ENCODE assay signal across 8 mouse cellular contexts in genomic region chr16:78427470-78428041, GRCm38 (mm10). TPM values are rescaled to one million over a fixed set of nuclear protein-coding genes. Genes with fewer than 3 reads are reported as not detected.
DNase-seq lines count a peak whose midpoint lies in the region; ATAC-seq lines count a peak whose summit lies in the region.

No protein-coding gene starts in this region.

- peak overlapping the region; percentile 57 for H3K4me2 ChIP-seq in kidney, embryonic 15.5 days
- H3K4me2 ChIP-seq in embryonic facial prominence, embryonic 13.5 days = peak overlapping the region; percentile 40
- peak overlapping the region; percentile 42 for H3K4me2 ChIP-seq in intestine, embryonic 16.5 days (ENCODE audit: low read depth, low read length)
- peak overlapping the region; percentile 48 for H3K4me2 ChIP-seq in limb, embryonic 12.5 days

- H3K9me3 ChIP-seq in kidney, embryonic 15.5 days (replicated peaks) = no peaks in the 10 kb centered on the region
- no peaks in the 10 kb centered on the region for H3K9me3 ChIP-seq in embryonic facial prominence, embryonic 13.5 days
- no peaks in the 10 kb centered on the region for H3K9me3 ChIP-seq in intestine, embryonic 16.5 days (ENCODE audit: control insufficient read depth, low read length)
- H3K9me3 ChIP-seq in limb, embryonic 12.5 days = no peaks in the 10 kb centered on the region

- no peaks in the 10 kb centered on the region for H3K27me3 ChIP-seq in kidney, embryonic 15.5 days
- no peaks in the 10 kb centered on the region for H3K27me3 ChIP-seq in embryonic facial prominence, embryonic 13.5 days
- H3K27me3 ChIP-seq in intestine, embryonic 16.5 days (replicated peaks; ENCODE audit: control insufficient read depth, insufficient read depth, low read length) = no peaks in the 10 kb centered on the region
- H3K27me3 ChIP-seq in limb, embryonic 12.5 days = no peaks in the 10 kb centered on the region

- H3K27ac ChIP-seq in kidney, embryonic 15.5 days = no peak overlapping the region
- H3K27ac ChIP-seq in embryonic facial prominence, embryonic 13.5 days = no peak overlapping the region
- no peak overlapping the region for H3K27ac ChIP-seq in intestine, embryonic 16.5 days (ENCODE audit: low read length)
- H3K27ac ChIP-seq in limb, embryonic 12.5 days = no peak overlapping the region

- H3K9ac ChIP-seq in kidney, embryonic 15.5 days = 0 out of 2 replicates have a peak overlapping the region, but pooled peaks have one; percentile 14
- H3K9ac ChIP-seq in embryonic facial prominence, embryonic 13.5 days = no peak overlapping the region
- H3K9ac ChIP-seq in intestine, embryonic 16.5 days (ENCODE audit: low read depth, low read length) = no peak overlapping the region
- H3K9ac ChIP-seq in limb, embryonic 12.5 days (replicated peaks) = no peak overlapping the region

- peaks cover 5% of the 10 kb centered on the region; the same call in 1 of the 2 replicates for H3K4me1 ChIP-seq in kidney, embryonic 15.5 days
- H3K4me1 ChIP-seq in embryonic facial prominence, embryonic 13.5 days = peaks cover 12% of the 10 kb centered on the region; the same call in 1 of the 2 replicates
- no peaks in the 10 kb centered on the region for H3K4me1 ChIP-seq in intestine, embryonic 16.5 days (ENCODE audit: control insufficient read depth, insufficient read depth, low read length)
- H3K4me1 ChIP-seq in limb, embryonic 12.5 days (replicated peaks) = peaks cover 8% of the 10 kb centered on the region

- DNase-seq in kidney, adult 11 months = no peak
- peak; percentile 96 for DNase-seq in heart, adult 11 months
- DNase-seq in ovary, postnatal 14 days (ENCODE audit: low spot score) = peak; percentile 6
- DNase-seq in thymus, postnatal 25 days = no peak

- ATAC-seq in kidney, embryonic 15.5 days (replicated peaks; ENCODE audit: low FRiP score) = peak; percentile 72
- ATAC-seq in embryonic facial prominence, embryonic 13.5 days (ENCODE audit: insufficient number of reproducible peaks, insufficient read depth, low FRiP score, low TSS enrichment, low read depth) = no peak
- peak; percentile 89 for ATAC-seq in intestine, embryonic 16.5 days
- no peak for ATAC-seq in limb, embryonic 12.5 days (ENCODE audit: insufficient number of reproducible peaks, insufficient read depth, low FRiP score, low TSS enrichment, low read depth)

- 8% methylated on average over 16 of the region's 16 CpGs for WGBS in kidney, embryonic 15.5 days
- 40% methylated on average over 16 of the region's 16 CpGs for WGBS in embryonic facial prominence, embryonic 13.5 days
- WGBS in intestine, embryonic 16.5 days = 26% methylated on average over 16 of the region's 16 CpGs
- 25% methylated on average over 16 of the region's 16 CpGs for WGBS in limb, embryonic 12.5 days

- no peaks in the 10 kb centered on the region for H3K36me3 ChIP-seq in kidney, embryonic 15.5 days
- no peaks in the 10 kb centered on the region for H3K36me3 ChIP-seq in embryonic facial prominence, embryonic 13.5 days
- H3K36me3 ChIP-seq in intestine, embryonic 16.5 days (ENCODE audit: control insufficient read depth, insufficient read depth, low read length) = no peaks in the 10 kb centered on the region
- no peaks in the 10 kb centered on the region for H3K36me3 ChIP-seq in limb, embryonic 12.5 days

- peak overlapping the region; percentile 28 for H3K4me3 ChIP-seq in kidney, embryonic 15.5 days (replicated peaks)
- H3K4me3 ChIP-seq in embryonic facial prominence, embryonic 13.5 days = no peak overlapping the region
- H3K4me3 ChIP-seq in intestine, embryonic 16.5 days (ENCODE audit: low read length) = peak overlapping the region; percentile 14
- 0 out of 2 replicates have a peak overlapping the region, but pooled peaks have one; percentile 6 for H3K4me3 ChIP-seq in limb, embryonic 12.5 days (replicated peaks)

RNA-seq across cellular contexts. Expression of gene Btg3, which starts 50.6 kb away (rescaled TPM):
- 52.0 and 56.8 TPM in 2 replicates for polyA plus RNA-seq in kidney, embryonic 15.5 days (2015; fragmentation: Nextera tagmentation; extraction: Ambion mirVana)
- 39.6 and 48.8 TPM in 2 replicates for polyA plus RNA-seq in embryonic facial prominence, embryonic 13.5 days (2015; fragmentation: Nextera tagmentation; extraction: Ambion mirVana)
- polyA plus RNA-seq in intestine, embryonic 16.5 days (2015; fragmentation: Nextera tagmentation; extraction: Ambion mirVana) = 9.4 and 15.3 TPM in 2 replicates
- 39.0 and 40.2 TPM in 2 replicates for polyA plus RNA-seq in limb, embryonic 12.5 days (2016; fragmentation: Nextera tagmentation; extraction: Ambion mirVana)

Comparison
In these comparisons a context has a peak if more than half of its experiments do, and no peak if none do; other contexts are left out.
1. ATAC-seq: peak in kidney, embryonic 15.5 days (single experiment) and intestine, embryonic 16.5 days (single experiment); none in embryonic facial prominence, embryonic 13.5 days (single experiment) and limb, embryonic 12.5 days (single experiment).
2. DNase-seq: peak in heart, adult 11 months (single experiment) and ovary, postnatal 14 days (single experiment); none in kidney, adult 11 months (single experiment) and thymus, postnatal 25 days (single experiment).
3. Peak in every context shown above with its lines, with median percentiles within 50 percentile points of each other: H3K4me2 ChIP-seq.